Mouse (Mus musculus) embryonic facial prominence, embryonic 13.5 days (tissue): ENCODE measurements around the gene Gnpda2. TPM values are rescaled to one million over a fixed set of nuclear protein-coding genes. Genes with fewer than 3 reads are reported as not detected.

ENCODE experiments used
- ATAC-seq: fragments of 200-750 bp; cut with Nextera tagmentation; 2 replicates; pipeline ENCODE4 v1.8.0; 2017; ENCODE audit warnings: low read depth; ENCODE audit not compliant: insufficient number of reproducible peaks, insufficient read depth, low FRiP score, low TSS enrichment
- H3K27ac ChIP-seq: fragments of 300-500 bp; sonication (generic); 2 replicates; pipeline ENCODE4 v1.5.1; 2015; ENCODE audit warnings: moderate library complexity, mild to moderate bottlenecking, inconsistent platforms
- H3K27me3 ChIP-seq: fragments of 300-500 bp; sonication (generic); 2 replicates; pipeline ENCODE4 v1.6.1; 2015; ENCODE audit warnings: mild to moderate bottlenecking, inconsistent platforms
- H3K36me3 ChIP-seq: fragments of 300-500 bp; sonication (generic); 2 replicates; pipeline ENCODE4 v1.6.1; 2015; ENCODE audit warnings: mild to moderate bottlenecking, inconsistent platforms
- H3K4me1 ChIP-seq: fragments of 300-500 bp; sonication (generic); 2 replicates; pipeline ENCODE4 v1.6.1; 2015; ENCODE audit warnings: inconsistent platforms
- H3K4me2 ChIP-seq: fragments of 300-500 bp; sonication (generic); 2 replicates; pipeline ENCODE4 v1.6.1; 2015; ENCODE audit warnings: moderate library complexity, mild to moderate bottlenecking, inconsistent platforms
- H3K4me3 ChIP-seq: fragments of 300-500 bp; sonication (generic); 2 replicates; pipeline ENCODE4 v1.5.1; 2015; ENCODE audit warnings: mild to moderate bottlenecking, inconsistent platforms
- H3K9ac ChIP-seq: fragments of 300-500 bp; sonication (generic); 2 replicates; pipeline ENCODE4 v1.6.1; 2015; ENCODE audit warnings: mild to moderate bottlenecking, inconsistent platforms
- H3K9me3 ChIP-seq: fragments of 300-500 bp; sonication (generic); 2 replicates; pipeline ENCODE4 v1.6.1; 2016; ENCODE audit warnings: inconsistent platforms
- WGBS: fragments of 180-500 bp; shearing (Covaris S2); methylation state at CpG from one replicate; pipeline ENCODE4 v1.1.7; 2015; ENCODE audit warnings: mixed read lengths; 5-methylcytosine and 5-hydroxymethylcytosine counted together
- polyA plus RNA-seq: library from polyadenylated mRNA; unstranded; fragments of >200 nt; fragmentation: Nextera tagmentation; extraction: Ambion mirVana; gene quantifications from 2 replicates; pipeline ENCODE4 v1.2.1, GENCODE M21; 2015

Gene Gnpda2
- polyA plus RNA-seq: 52.7 and 54.8 TPM in 2 replicates

- H3K4me1 ChIP-seq: peaks cover 7% of the 10 kb centered on the region
- peak within 1 kb of the TSS; percentile 88 for H3K27ac ChIP-seq
- H3K4me2 ChIP-seq: peak within 1 kb of the TSS; percentile 67
- H3K36me3 ChIP-seq: peaks cover 11% of the 10 kb centered on the region
- peak within 1 kb of the TSS; percentile 90 for H3K9ac ChIP-seq
- ATAC-seq: peak; percentile 92
- 2% methylated on average over 42 of the region's 42 CpGs for WGBS
- H3K4me3 ChIP-seq: peak within 1 kb of the TSS; percentile 72
- no peaks in the 10 kb centered on the region for H3K9me3 ChIP-seq
- H3K27me3 ChIP-seq: no peaks in the 10 kb centered on the region
Measured at GRCm38 (mm10) chr5:69591640-69592461, at the start of gene Gnpda2. TSS of gene Gnpda2 (minus strand) at chr5:69592340.

DNA sequence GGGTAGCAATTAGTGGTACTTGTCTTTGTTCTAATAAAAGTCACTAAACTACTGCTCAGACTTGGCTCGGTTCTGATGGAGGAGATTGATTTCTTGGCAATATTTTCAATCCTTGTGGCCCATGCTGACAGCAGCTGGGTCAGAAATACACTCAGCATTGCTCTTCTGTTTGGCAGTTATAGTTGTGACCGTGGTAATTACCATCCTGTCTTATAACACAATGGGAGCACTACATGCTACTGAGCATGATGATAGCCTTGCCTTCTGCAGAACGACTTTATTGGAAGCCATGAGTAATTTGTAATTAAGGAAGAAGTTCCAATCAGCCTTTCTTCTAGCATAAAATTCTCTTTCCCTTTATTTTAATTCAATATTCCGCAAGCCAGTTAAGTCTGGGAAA, 42.6 kb upstream of the Gnpda2 start:
- Histone ChIP-seq H3K27me3 (no peaks in the 10 kb centered on the region), H3K27ac (no peak overlapping the region), H3K9ac (no peak overlapping the region), H3K9me3 (no peaks in the 10 kb centered on the region), H3K4me1 (no peaks in the 10 kb centered on the region), H3K36me3 (no peaks in the 10 kb centered on the region), H3K4me2 (no peak overlapping the region), H3K4me3 (no peak overlapping the region)
- 70% methylated on average over 4 of the region's 4 CpGs for WGBS
- ATAC-seq: no peak

DNA sequence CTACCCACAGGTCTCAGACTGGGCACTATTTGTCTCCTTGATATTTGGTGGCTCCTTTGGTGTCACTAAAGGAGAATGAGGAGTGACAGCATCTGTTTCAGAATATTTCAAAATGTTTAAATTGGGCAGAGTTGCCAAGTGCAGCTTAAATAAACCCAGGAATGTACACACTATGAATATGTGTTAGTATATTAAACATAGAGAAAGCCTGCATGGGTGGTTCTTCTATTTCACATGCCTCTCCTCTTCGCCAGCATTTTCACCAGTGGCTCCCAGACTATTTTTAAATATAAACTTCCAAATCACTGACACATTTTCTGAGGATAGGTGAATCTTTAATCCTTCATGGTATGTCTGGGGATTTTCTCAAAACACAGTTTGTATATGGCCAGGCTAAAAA, 28.8 kb upstream of the Gnpda2 start:
- Histone ChIP-seq H3K9ac (no peak overlapping the region), H3K9me3 (no peaks in the 10 kb centered on the region), H3K4me3 (no peak overlapping the region), H3K27ac (no peak overlapping the region), H3K4me2 (no peak overlapping the region), H3K27me3 (no peaks in the 10 kb centered on the region), H3K36me3 (no peaks in the 10 kb centered on the region), H3K4me1 (no peaks in the 10 kb centered on the region)
- 61% methylated on average over 1 of the region's 1 CpGs for WGBS
- ATAC-seq: no peak

DNA sequence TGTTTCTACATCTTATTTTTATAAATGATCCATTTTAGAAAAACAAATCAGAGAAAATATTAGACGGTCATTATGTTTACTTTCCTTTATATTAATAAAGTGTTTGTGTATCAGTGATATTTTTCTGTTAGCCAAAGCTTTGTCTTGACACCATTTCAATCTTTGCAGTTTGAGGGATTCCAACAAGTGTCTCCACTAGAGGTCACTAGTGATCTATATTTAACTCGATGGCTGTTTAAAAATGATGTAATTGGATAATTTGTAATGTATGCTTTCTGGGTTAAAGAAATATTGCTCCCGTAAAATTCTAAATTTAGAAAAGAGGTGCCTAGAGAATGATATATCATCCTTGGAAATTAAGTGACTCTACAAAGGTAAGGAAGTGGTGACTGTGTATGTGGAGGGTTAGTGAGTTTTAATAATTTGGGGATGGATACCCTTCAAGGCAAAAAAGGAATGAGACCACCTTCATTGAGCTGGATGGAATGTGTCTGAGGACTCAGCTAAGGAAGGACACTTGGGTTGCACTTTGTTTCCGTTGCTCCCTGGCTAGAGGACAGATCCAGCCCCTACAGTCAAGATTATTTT, 21.2 kb upstream of the Gnpda2 start:
- WGBS: 11% methylated on average over 4 of the region's 4 CpGs
- ATAC-seq: no peak
- Histone ChIP-seq H3K9me3 (no peaks in the 10 kb centered on the region), H3K4me2 (no peak overlapping the region), H3K27ac (no peak overlapping the region), H3K4me3 (no peak overlapping the region), H3K36me3 (no peaks in the 10 kb centered on the region), H3K4me1 (no peaks in the 10 kb centered on the region), H3K27me3 (no peaks in the 10 kb centered on the region), H3K9ac (no peak overlapping the region)

DNA sequence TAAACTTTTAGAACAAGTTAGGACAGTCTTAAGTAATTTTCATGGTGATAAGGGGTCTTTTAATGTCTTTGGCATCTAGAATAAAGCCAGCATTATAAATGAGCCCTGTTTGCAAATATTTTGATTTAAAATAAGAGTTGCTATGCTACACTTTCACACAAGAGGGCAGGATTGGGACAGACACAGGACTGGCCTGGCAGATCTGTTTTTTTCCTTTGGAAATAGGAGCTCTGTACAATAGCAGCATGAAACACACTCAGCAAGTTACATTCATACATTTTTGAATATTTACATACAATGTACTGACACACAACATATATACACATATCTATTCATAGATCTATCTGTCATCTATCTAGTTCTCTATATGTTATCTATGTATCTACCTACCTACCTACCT, 8.9 kb upstream of the Gnpda2 start:
- no peak overlapping the region for H3K4me3 ChIP-seq
- no peaks in the 10 kb centered on the region for H3K4me1 ChIP-seq
- H3K4me2 ChIP-seq: no peak overlapping the region
- no peak overlapping the region for H3K27ac ChIP-seq
- ATAC-seq: no peak
- no peak overlapping the region for H3K9ac ChIP-seq
- H3K36me3 ChIP-seq: no peaks in the 10 kb centered on the region
- H3K27me3 ChIP-seq: no peaks in the 10 kb centered on the region
- H3K9me3 ChIP-seq: no peaks in the 10 kb centered on the region

DNA sequence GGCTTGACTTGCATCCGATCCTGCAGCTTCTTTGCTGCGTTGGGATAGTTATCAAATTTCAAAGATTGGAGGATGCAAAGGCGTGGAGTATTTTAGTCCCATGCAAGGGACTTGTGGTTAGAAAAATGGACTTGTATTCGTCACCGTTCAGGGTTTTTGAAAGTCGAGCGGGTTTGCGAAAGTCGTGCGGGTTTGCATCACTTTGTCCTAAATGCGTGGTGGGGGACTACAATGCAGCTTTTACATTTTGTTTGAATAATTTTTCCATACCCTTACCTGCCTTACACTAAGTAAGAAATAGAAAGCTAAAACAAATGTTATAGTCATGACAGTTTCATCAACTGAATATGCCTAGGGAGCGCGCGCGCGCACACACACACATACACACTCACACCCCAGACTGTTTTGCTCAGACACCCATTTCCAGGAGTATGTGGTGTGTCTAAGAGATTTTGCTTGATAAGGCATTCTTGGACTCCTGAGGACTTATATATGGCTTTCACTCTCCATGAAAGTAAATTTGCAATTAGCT, 34.7 kb downstream of the Gnpda2 start:
- WGBS: 12% methylated on average over 16 of the region's 16 CpGs
- Histone ChIP-seq H3K9ac (peak overlapping the region; percentile 97), H3K4me3 (peak overlapping the region; percentile 97), H3K27ac (peak overlapping the region; percentile 90), H3K4me2 (peak overlapping the region; percentile 64), H3K9me3 (no peaks in the 10 kb centered on the region), H3K27me3 (no peaks in the 10 kb centered on the region), H3K36me3 (peaks cover 21% of the 10 kb centered on the region), H3K4me1 (0 out of 2 replicates have a peak, but pooled peaks cover 2% of the 10 kb centered on the region)
- 0 out of 2 replicates have a peak, but pooled peaks have one; percentile 48 for ATAC-seq

DNA sequence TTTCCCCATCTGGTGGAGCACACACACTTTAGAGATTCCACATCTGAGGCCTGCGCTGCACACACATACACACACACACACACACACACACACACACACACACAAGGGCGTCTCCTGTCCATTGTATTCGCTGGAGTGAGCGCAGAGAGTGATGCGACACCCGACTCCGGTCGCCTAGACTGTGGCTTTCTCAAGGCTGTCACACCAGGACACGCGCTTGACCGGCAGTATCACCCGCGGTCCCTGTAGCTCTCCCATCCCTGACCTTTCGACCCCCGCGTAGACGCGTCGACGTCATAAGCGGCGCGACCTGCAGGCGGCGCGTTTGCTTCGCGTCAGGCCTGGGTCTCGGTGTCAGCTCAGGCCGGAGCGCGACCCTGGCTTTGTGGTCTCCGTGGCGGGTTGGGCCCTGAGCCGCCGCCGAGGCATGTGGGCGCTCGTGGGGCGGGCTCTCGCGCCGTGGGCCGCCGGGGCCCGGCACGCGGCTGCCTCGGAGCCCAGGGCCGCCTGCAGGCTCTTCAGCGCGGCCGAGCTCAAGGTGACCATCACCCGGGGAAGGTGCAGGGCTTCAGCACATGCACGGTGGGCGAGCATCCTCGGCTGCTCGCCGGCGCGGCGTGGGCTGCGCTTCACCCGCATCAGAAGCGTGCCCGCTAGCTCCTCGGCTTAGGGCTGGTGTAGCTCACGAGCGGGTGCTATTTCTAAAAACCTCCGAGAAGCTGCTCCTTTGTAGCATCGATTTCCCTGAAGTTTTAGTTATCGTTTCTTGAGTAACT, 35.3 kb downstream of the Gnpda2 start, which contains the start of gene Guf1:
TSS of gene Guf1 (plus strand) at position 296 of the 776 bp plus-strand sequence.
- no peaks in the 10 kb centered on the region for H3K9me3 ChIP-seq
- H3K27ac ChIP-seq: peak within 1 kb of the TSS; percentile 90
- WGBS: 1% methylated on average over 72 of the region's 72 CpGs
- 0 out of 2 replicates have a peak, but pooled peaks cover 2% of the 10 kb centered on the region for H3K4me1 ChIP-seq
- H3K27me3 ChIP-seq: no peaks in the 10 kb centered on the region
- H3K9ac ChIP-seq: peak within 1 kb of the TSS; percentile 97
- peaks cover 18% of the 10 kb centered on the region for H3K36me3 ChIP-seq
- peak; percentile 80 for ATAC-seq
- H3K4me3 ChIP-seq: peak within 1 kb of the TSS; percentile 97
- peak within 1 kb of the TSS; percentile 64 for H3K4me2 ChIP-seq

GRCm38 (mm10) chr5:69542489-69542888, 49.7 kb downstream of the Gnpda2 start, which contains the start of gene Yipf7:
TSS of gene Yipf7 (minus strand) at chr5:69542648.
- H3K9me3 ChIP-seq: no peaks in the 10 kb centered on the region
- 74% methylated on average over 4 of the region's 4 CpGs for WGBS
- H3K36me3 ChIP-seq: no peaks in the 10 kb centered on the region
- no peak for ATAC-seq
- no peak within 1 kb of the TSS for H3K27ac ChIP-seq
- H3K27me3 ChIP-seq: no peaks in the 10 kb centered on the region
- no peak within 1 kb of the TSS for H3K4me3 ChIP-seq
- H3K9ac ChIP-seq: no peak within 1 kb of the TSS
- no peaks in the 10 kb centered on the region for H3K4me1 ChIP-seq
- no peak within 1 kb of the TSS for H3K4me2 ChIP-seq

- Histone ChIP-seq H3K9ac (no peak overlapping the region), H3K27me3 (no peaks in the 10 kb centered on the region), H3K36me3 (no peaks in the 10 kb centered on the region), H3K9me3 (no peaks in the 10 kb centered on the region), H3K4me2 (no peak overlapping the region), H3K27ac (no peak overlapping the region), H3K4me3 (no peak overlapping the region), H3K4me1 (no peaks in the 10 kb centered on the region)
- WGBS: 91% methylated on average over 1 of the region's 1 CpGs
- no peak for ATAC-seq
Measured at GRCm38 (mm10) chr5:69541680-69542079, 50.5 kb downstream of the Gnpda2 start.

- Histone ChIP-seq H3K27me3 (no peaks in the 10 kb centered on the region; the same call in 1 of the 2 replicates), H3K27ac (no peak overlapping the region), H3K4me1 (no peaks in the 10 kb centered on the region), H3K9ac (no peak overlapping the region), H3K36me3 (no peaks in the 10 kb centered on the region), H3K9me3 (no peaks in the 10 kb centered on the region), H3K4me2 (no peak overlapping the region), H3K4me3 (no peak overlapping the region)
- ATAC-seq: no peak
Measured at GRCm38 (mm10) chr5:69523944-69524343, 68.2 kb downstream of the Gnpda2 start.
